Mouse (Mus musculus) testis, postnatal 10 days (tissue): Measurements from ENCODE around the gene Htr2b.
A peak's percentile ranks its signal among the peaks of the same experiment; 100 is the strongest.

Experiments
- DNase-seq: peaks from one replicate; pipeline ENCODE4 v3.0.0; 2021; ENCODE audit warnings: low spot score

Htr2b gene

DNA sequence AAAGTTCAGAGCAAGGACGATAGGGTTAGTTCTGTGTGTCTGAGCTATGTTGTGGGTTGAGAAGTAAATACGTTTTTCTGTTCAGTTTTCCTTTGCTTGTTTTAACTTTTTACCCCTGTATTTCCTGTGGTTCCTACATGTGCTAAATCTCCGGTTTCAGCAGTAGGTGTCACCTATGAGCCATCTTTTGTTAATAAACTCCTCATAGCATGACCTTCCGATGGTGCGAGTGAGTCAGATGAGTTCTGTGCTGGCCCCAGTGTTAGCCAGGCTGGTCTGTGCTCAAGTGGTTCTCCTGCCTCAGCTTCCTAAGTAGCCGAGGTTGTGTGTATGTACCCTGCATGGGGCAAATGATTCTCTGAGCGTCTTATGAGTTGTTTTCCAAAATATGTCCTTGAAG is 17.4 kb downstream of the Htr2b start:
- DNase-seq: no peak

DNA sequence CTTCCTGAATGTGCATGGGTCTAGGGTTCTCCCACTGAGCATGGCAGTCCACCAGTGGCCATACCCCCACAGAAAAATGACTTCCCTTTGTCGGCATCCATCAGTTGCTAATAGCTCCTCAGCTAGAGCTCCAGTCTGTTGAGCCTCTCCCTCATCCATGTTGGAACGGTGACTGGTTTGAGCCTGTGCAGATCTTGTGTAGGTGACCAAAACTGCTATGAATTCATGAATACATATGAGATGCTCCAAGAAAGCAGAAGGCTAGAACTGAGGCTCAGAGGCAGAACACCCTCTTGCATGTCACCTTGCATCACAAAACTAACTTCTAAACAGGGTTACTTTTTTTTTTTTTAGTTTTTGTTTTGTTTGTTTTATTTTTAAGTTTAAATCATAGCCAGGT is 35.2 kb downstream of the Htr2b start:
- DNase-seq: no peak

DNA sequence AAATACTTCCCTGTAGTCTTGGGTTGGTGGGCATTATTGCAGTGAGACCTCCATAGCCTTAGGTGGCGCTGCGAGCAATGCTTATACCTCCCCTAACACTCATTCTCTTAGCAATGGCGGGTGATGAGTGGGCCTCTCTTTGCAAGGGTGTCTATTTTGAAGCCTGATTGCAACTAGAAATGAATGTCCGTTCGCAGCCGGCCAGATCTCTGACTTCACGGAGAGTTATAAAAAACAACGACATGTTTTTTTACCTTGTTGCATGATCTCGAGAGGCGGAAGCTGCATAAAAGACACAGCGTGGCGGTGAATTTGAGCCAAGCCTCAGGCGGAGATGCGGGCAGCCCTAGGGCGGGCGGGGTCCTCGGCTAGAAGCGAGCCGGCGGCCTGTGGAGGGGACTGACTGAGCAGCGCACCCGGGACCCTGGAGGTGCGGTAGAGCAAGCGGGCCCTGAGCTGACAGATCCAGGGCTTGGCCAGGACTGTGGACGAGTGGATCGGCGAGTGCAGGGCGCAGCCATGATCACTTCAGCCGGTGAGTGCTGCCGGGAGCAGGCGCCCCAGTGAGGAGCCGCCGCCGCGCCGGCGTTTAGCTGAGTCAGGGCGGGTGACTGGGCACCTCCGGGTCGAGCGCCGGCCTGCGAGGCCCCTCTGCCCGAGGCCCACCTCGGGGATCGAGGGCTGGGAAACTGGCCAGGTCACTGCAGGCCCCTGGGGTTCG is 47.3 kb downstream of the Htr2b start, which contains the start of gene Psmd1:
Psmd1 (plus strand) TSS at position 117 of the 721 bp plus-strand sequence.
- DNase-seq: peak; percentile 90

DNA sequence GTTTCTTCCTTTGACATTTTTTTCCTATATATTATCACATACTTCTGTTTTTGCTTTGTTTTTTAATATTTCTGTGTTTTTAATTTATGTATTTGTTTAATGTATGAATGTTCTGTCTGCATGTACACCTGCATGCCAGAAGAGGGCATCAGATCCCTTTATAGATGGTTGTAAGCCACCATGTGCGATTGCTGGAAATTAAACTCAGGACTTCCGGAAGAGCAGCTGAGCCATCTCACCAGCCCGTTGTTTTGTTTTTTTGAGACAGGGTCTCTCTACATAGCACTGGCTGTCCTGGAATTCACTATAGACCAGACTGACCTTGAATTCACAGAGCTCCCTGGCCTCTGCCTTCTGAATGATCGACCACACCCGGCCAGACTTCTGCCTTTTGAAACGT is 49.2 kb downstream of the Htr2b start:
- no peak for DNase-seq

DNA sequence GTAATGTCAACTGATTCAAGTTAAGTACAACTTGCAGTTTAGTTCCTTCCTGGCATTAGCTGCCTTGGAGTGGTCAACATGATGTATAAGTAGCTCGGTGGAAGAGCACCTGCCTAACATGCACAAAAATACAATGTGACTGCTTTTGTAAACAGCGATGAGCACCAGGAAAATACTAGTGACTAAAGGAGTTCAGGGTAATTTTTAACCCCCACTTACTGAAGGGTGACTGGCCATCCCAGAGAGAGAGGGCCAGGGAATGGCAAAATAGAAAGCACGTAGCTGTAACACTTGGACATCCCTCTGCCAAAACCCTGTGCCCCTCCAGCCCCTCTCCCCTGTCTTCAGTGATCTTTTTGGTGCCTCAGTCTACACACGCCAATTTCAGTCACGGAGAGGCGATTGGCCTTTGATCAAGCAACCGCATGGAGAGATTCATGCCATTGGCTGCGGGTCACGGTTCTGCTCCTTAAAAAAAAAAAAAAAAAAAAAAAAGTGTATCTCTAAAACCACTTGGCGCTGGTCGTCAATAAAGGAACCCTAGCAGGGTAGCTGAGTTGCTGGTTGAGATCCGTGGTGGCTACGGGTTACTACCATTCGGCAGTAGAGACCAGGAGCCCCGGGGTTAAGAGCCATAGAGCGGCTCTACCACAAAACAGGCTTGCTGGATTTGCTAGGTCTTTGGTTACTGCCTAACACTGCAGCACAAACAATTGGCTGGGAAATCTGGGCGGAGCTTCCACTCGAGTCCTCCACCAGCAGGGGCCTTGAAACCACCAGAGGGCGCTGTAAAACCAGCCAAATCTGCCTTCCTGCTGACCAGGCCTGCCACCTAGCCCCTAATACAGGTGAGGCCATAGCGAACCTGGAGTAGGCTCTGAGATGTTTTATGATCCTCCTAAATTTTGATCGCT is 52.7 kb downstream of the Htr2b start:
- DNase-seq: peak; percentile 96

DNA sequence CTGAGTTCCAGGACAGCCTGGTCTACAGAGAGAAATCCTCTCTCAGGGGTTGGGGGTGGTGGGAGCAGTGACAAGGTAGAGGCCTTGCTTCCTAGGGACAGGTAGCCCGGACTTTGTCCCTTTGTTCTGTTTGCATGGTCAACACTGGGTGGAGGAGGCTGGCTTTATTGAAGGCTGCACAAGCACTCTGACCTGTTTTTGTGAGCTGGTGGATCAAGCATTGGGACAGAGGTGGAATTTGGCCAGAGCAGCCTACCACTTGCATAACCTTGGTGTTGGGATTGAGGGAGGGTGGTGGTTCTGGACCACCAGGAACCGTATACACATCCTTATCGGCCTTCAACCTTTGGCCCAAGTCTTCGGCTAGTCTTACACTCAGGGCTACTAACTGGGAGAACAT is 55.5 kb downstream of the Htr2b start:
- no peak for DNase-seq

DNA sequence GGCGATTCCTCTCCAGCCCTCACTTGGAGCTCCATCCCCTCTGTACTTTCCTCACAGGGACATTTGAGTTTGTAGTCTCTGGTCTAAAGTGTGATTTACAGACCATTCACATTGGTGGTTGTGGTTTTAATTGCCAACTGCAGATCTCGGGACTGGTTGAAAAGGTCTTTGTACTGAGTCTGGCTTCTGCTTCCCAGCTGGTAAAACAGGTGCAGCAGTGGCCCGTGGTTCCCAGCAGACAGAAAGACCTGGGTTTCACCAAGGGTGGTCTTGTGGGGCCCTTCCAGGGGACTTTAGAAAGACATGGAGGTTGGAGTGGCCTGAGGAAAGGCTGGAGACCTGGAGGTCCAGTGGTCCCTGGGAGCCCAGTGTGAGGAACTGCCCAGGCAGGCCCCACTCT is 56.8 kb downstream of the Htr2b start:
- no peak for DNase-seq

DNA sequence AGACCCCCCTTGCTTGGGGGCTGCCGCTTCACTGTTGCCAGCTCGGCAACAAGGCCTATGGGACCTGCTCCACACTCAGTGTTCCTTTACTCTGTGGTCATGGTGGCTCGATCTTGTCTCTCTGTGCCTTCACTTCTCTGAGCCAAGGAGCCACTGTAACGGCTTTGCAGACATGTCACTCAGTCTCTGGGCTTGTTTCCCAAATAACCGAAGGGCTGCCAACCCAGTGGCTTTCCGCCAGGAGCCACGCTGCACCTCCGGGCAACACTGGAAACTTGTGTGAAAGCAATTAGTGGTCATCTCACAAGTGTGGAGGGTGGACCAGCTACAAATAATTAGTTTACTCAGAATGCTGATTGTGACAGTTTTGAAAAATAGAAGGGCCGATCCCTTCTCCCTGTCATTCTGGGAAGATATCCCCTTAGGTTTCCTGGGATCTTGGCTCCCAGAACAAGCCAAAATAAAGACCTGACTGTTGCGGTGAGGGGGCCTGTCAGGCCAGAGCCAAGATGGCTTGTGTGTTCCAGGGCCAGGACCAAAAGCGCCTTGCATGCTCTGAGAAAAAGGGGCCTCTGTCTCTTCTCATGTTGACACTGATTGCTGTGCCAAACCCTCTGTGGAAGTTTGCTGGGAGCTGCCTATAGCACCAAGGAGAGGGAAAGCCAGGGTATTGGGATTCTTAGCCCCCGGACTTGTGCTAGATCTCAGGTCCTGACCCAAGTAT is 58.4 kb downstream of the Htr2b start:
- peak; percentile 52 for DNase-seq
